In the genomic region with DNA sequence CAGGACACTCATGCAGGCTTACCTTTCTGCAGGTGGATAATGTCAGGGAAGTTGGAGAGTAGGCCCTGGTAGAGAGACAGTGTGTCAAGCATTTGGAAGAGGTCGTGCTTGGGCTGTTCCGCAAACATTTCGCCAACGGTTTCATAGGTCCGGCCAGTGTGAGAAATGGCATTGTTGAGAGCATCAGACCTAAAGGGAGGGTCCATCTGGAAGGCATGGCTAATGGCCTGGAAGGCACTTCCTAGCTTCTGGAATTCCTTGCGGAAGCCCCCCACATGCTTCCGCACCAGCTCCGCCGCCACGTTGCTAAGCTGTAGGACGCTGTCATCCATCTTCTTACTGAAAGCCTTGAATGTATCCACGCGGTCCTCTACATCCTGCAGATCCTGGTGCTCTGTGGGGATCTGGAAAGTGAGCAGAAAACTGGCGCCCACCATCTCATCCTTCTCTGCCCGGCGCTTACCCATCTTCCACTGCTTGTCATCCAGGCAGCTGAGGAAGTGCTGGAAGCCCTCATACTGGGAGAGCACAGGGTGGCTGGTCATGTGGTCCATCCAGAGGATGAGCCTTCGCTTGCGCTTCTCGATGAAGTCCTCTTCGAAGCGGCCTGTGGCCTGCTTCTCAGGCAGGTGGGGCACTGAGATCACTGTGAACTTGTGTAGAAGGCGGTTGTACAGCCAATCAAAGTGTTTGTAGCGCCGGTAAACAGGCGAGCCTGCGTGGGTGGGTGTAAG, we compare ENCODE assay signal across 7 mouse cellular contexts. TPM values are rescaled to one million over a fixed set of nuclear protein-coding genes. Genes with fewer than 3 reads are reported as not detected.
DNase-seq lines count a peak whose midpoint lies in the region; ATAC-seq and TF ChIP-seq lines count a peak whose summit lies in the region.

No protein-coding gene starts in this region.

- no peak overlapping the region for H3K27ac ChIP-seq in CH12.LX (ENCODE audit: insufficient read depth, low read depth)
- peak overlapping the region; percentile 89 for H3K27ac ChIP-seq in heart, embryonic 15.5 days
- H3K27ac ChIP-seq in liver, postnatal 0 days (ENCODE audit: low read depth): peak overlapping the region; percentile 81; the same call in 1 of the 2 replicates

- no peak overlapping the region for H3K9ac ChIP-seq in CH12.LX (ENCODE audit: insufficient read depth, low read depth)
- H3K9ac ChIP-seq in heart, embryonic 15.5 days: peak overlapping the region; percentile 80
- peak overlapping the region; percentile 62; the same call in 1 of the 2 replicates for H3K9ac ChIP-seq in liver, postnatal 0 days (replicated peaks)

- TF ChIP-seq CTCF in CH12.LX (conservative IDR thresholded peaks at IDR 0.05 in 1 of 2, IDR thresholded peaks at IDR 0.05 in 1 of 2; ENCODE audit: low read depth in 2 of 2, low read length in 2 of 2): no peak
- TF ChIP-seq CTCF in E14TG2a.4 (conservative IDR thresholded peaks at IDR 0.05; ENCODE audit: low read length): no peak
- no peak for TF ChIP-seq CTCF in liver, postnatal 0 days (IDR thresholded peaks at IDR 0.05; ENCODE audit: low read depth)

- 70% methylated on average over 26 of the region's 26 CpGs for WGBS in heart, embryonic 15.5 days
- WGBS in liver, postnatal 0 days (ENCODE audit: insufficient replicate concordance): 81% methylated on average over 26 of the region's 26 CpGs

- dilution Hi-C loops in CH12.LX (cut with MboI; ENCODE audit: extremely low pct_ligation_motif_present, extremely low pct_unique_long_range_greater_than_20kb, low sequenced_read_pairs): no loop called here

- peaks cover 6% of the 10 kb centered on the region for H3K9me3 ChIP-seq in CH12.LX (replicated peaks; ENCODE audit: low read length)
- H3K9me3 ChIP-seq in E14TG2a.4 (ENCODE audit: low read length): 0 out of 2 replicates have a peak, but pooled peaks cover 4% of the 10 kb centered on the region
- no peaks in the 10 kb centered on the region for H3K9me3 ChIP-seq in heart, embryonic 15.5 days (replicated peaks)
- H3K9me3 ChIP-seq in liver, postnatal 0 days (ENCODE audit: low read length): peaks cover 4% of the 10 kb centered on the region; the same call in 1 of the 2 replicates

- no peak for ATAC-seq in heart, embryonic 15.5 days (replicated peaks; ENCODE audit: insufficient number of reproducible peaks, insufficient read depth, low FRiP score, low read depth)
- no peak for ATAC-seq in liver, postnatal 0 days

- H3K4me3 ChIP-seq in CH12.LX (replicated peaks in 1 of 3; ENCODE audit: low read depth in 2 of 3, low read length in 2 of 3, poor library complexity in 1 of 3) (no peak overlapping the region), E14TG2a.4 (replicated peaks; ENCODE audit: low read length) (peak overlapping the region; percentile 48)
- peak overlapping the region; percentile 75 for H3K4me3 ChIP-seq in heart, embryonic 15.5 days
- H3K4me3 ChIP-seq in liver, postnatal 0 days (ENCODE audit: low read depth, low read length): no peak overlapping the region

- TF ChIP-seq POLR2A in CH12.LX (IDR thresholded peaks at IDR 0.05; ENCODE audit: low read depth, low read length): no peak

- H3K36me3 ChIP-seq in CH12.LX (replicated peaks in 1 of 2; ENCODE audit: control insufficient read depth in 1 of 2, insufficient read depth in 1 of 2, low read length in 1 of 2): peaks cover 3 to 45% of the 10 kb centered on the region in 2 experiments
- H3K36me3 ChIP-seq in E14TG2a.4 (ENCODE audit: insufficient read depth, low read length): no peaks in the 10 kb centered on the region
- H3K36me3 ChIP-seq in heart, embryonic 15.5 days: peaks cover 15% of the 10 kb centered on the region
- H3K36me3 ChIP-seq in liver, postnatal 0 days (replicated peaks; ENCODE audit: insufficient read depth, low read length): no peaks in the 10 kb centered on the region

- no peak for TF ChIP-seq RAD21 in CH12.LX (IDR thresholded peaks at IDR 0.05; ENCODE audit: low read depth, low read length)

- DNase-seq in CH12.LX (ENCODE audit: extremely low read depth): no peak
- no peak for DNase-seq in liver, postnatal 0 days
- DNase-seq in layer of hippocampus, postnatal 25 days (ENCODE audit: extremely low spot score in 1 of 2, low spot score in 1 of 2): no peak
- no peak for DNase-seq in left cerebral cortex, postnatal 36 days (ENCODE audit: low spot score in 2 of 2)
- DNase-seq in spleen, postnatal 14 days (ENCODE audit: low spot score in 2 of 2): no peak

- TF ChIP-seq EP300 in CH12.LX (IDR thresholded peaks at IDR 0.05; ENCODE audit: low read length): no peak
- no peak for TF ChIP-seq EP300 in liver, postnatal 0 days (IDR thresholded peaks at IDR 0.05; ENCODE audit: low read depth)

- intact Hi-C loops in left cerebral cortex, postnatal 36 days (cut with DNase I): loop anchor here (10.0 kb wide), 1 partner anchor 289 kb away; no protein-coding TSS in a partner anchor

- peaks cover 17 to 34% of the 10 kb centered on the region in 2 experiments for H3K4me1 ChIP-seq in CH12.LX (ENCODE audit: control insufficient read depth in 1 of 2, insufficient read depth in 2 of 2)
- peaks cover 49% of the 10 kb centered on the region for H3K4me1 ChIP-seq in E14TG2a.4 (replicated peaks; ENCODE audit: low read depth, low read length)
- peaks cover 55% of the 10 kb centered on the region for H3K4me1 ChIP-seq in heart, embryonic 15.5 days (replicated peaks)
- peaks cover 31% of the 10 kb centered on the region for H3K4me1 ChIP-seq in liver, postnatal 0 days (ENCODE audit: insufficient read depth)

- H3K4me2 ChIP-seq in CH12.LX (ENCODE audit: insufficient read depth, low read depth, poor library complexity, severe bottlenecking): 0 out of 2 replicates have a peak overlapping the region, but pooled peaks have one; percentile 6
- peak overlapping the region; percentile 95 for H3K4me2 ChIP-seq in heart, embryonic 15.5 days
- H3K4me2 ChIP-seq in liver, postnatal 0 days (ENCODE audit: low read depth, low read length): peak overlapping the region; percentile 83

- in situ Hi-C loops in CH12.LX (cut with MboI; ENCODE audit: low pct_ligation_motif_present, low pct_unique_long_range_greater_than_20kb, low sequenced_read_pairs): no loop called here

- peaks cover 18% of the 10 kb centered on the region for H3K27me3 ChIP-seq in CH12.LX (replicated peaks)
- H3K27me3 ChIP-seq in E14TG2a.4 (ENCODE audit: insufficient read depth, low read length): peaks cover 83% of the 10 kb centered on the region
- H3K27me3 ChIP-seq in heart, embryonic 15.5 days: no peaks in the 10 kb centered on the region
- no peaks in the 10 kb centered on the region for H3K27me3 ChIP-seq in liver, postnatal 0 days (ENCODE audit: insufficient read depth, low read length)

- no peaks in the 10 kb centered on the region for H3K79me2 ChIP-seq in CH12.LX (replicated peaks; ENCODE audit: control insufficient read depth, extremely low read depth, insufficient read depth, poor library complexity, severe bottlenecking)

TF ChIP-seq in CH12.LX, 34 proteins besides CTCF, POLR2A, EP300 and RAD21 (continues in another document):
- no peak for TF ChIP-seq USF2 (conservative IDR thresholded peaks at IDR 0.05; ENCODE audit: low read depth, low read length)
- TF ChIP-seq BHLHE40 (IDR thresholded peaks at IDR 0.05; ENCODE audit: low read depth, low read length): no peak
- no peak for TF ChIP-seq ZC3H11A (IDR thresholded peaks at IDR 0.05; ENCODE audit: low read depth, low read length)
- no peak for TF ChIP-seq CHD2 (IDR thresholded peaks at IDR 0.05; ENCODE audit: low read length)
- TF ChIP-seq ZMIZ1 (IDR thresholded peaks at IDR 0.05; ENCODE audit: low read depth, low read length): no peak
- TF ChIP-seq TBP (conservative IDR thresholded peaks at IDR 0.05; ENCODE audit: low read depth, low read length): no peak
- no peak for TF ChIP-seq PAX5 (IDR thresholded peaks at IDR 0.05; ENCODE audit: low read length)
- no peak for TF ChIP-seq KAT2A (IDR thresholded peaks at IDR 0.05; ENCODE audit: insufficient replicate concordance, low read length)
- TF ChIP-seq USF1 (IDR thresholded peaks at IDR 0.05; ENCODE audit: low read depth, low read length): no peak
- no peak for TF ChIP-seq IRF4 (IDR thresholded peaks at IDR 0.05; ENCODE audit: low read depth, low read length)
- no peak for TF ChIP-seq MXI1 (IDR thresholded peaks at IDR 0.05; ENCODE audit: low read depth, low read length)
- TF ChIP-seq CHD1 (IDR thresholded peaks at IDR 0.05; ENCODE audit: low read depth, low read length): no peak
- TF ChIP-seq MEF2A (IDR thresholded peaks at IDR 0.05; ENCODE audit: borderline replicate concordance, low read depth, low read length): no peak
- no peak for TF ChIP-seq MAX (IDR thresholded peaks at IDR 0.05; ENCODE audit: low read length)
- TF ChIP-seq MAZ (IDR thresholded peaks at IDR 0.05; ENCODE audit: low read depth, low read length): no peak
- no peak for TF ChIP-seq E2F4 (IDR thresholded peaks at IDR 0.05; ENCODE audit: insufficient replicate concordance, low read depth, low read length)
- no peak for TF ChIP-seq SMC3 (IDR thresholded peaks at IDR 0.05; ENCODE audit: low read depth, low read length)
- TF ChIP-seq MYC (IDR thresholded peaks at IDR 0.05; ENCODE audit: low read depth, low read length): no peak

RNA-seq across cellular contexts. Expression of a gene that starts 2.7 kb away (rescaled TPM):
- total RNA-seq in CH12.LX (2012; rRNA removed) (2.6 and 3.2 TPM in 2 replicates), CH12.LX (2014; rRNA removed) (1.4 and 1.7 TPM in 2 replicates)
- polyA plus RNA-seq in CH12.LX (2012; ENCODE audit: insufficient read length, low read depth): 2.2 and 2.6 TPM in 2 replicates
- 7.0 and 9.5 TPM in 2 replicates for polyA plus RNA-seq in heart, embryonic 15.5 days (2015; fragmentation: Nextera tagmentation; extraction: Ambion mirVana)
- 1.6 and 1.8 TPM in 2 replicates for polyA plus RNA-seq in liver, postnatal 0 days (2015; fragmentation: Nextera tagmentation; extraction: Ambion mirVana)
- 1 to 10 TPM; 8.1 to 8.4 TPM for total RNA-seq in layer of hippocampus, postnatal 25 days (2021)
- total RNA-seq in left cerebral cortex, postnatal 36 days (2021): 1 to 10 TPM; 6.9 to 7.9 TPM

RNA-seq across cellular contexts. Expression of a gene that starts 11.8 kb away (rescaled TPM):
- total RNA-seq in CH12.LX (2012; rRNA removed) (196 and 197 TPM in 2 replicates), CH12.LX (2014; rRNA removed) (134 and 165 TPM in 2 replicates)
- 134 and 154 TPM in 2 replicates for polyA plus RNA-seq in CH12.LX (2012; ENCODE audit: insufficient read length, low read depth)
- polyA plus RNA-seq in heart, embryonic 15.5 days (2015; fragmentation: Nextera tagmentation; extraction: Ambion mirVana): 61.4 and 63.4 TPM in 2 replicates
- polyA plus RNA-seq in liver, postnatal 0 days (2015; fragmentation: Nextera tagmentation; extraction: Ambion mirVana): 57.6 and 57.8 TPM in 2 replicates
- 10 to 100 TPM; 47.8 to 59.3 TPM for total RNA-seq in layer of hippocampus, postnatal 25 days (2021)
- 10 to 100 TPM; 50.2 to 50.4 TPM for total RNA-seq in left cerebral cortex, postnatal 36 days (2021)

RNA-seq across cellular contexts. Expression of a gene that starts 25.2 kb away (rescaled TPM):
- 21.2 and 22.3 TPM in 2 replicates for total RNA-seq in CH12.LX (2012; rRNA removed)
- 25.1 and 27.3 TPM in 2 replicates for total RNA-seq in CH12.LX (2014; rRNA removed)
- 18.3 and 21.8 TPM in 2 replicates for polyA plus RNA-seq in CH12.LX (2012; ENCODE audit: insufficient read length, low read depth)
- 14.4 and 17.9 TPM in 2 replicates for polyA plus RNA-seq in heart, embryonic 15.5 days (2015; fragmentation: Nextera tagmentation; extraction: Ambion mirVana)
- polyA plus RNA-seq in liver, postnatal 0 days (2015; fragmentation: Nextera tagmentation; extraction: Ambion mirVana): 7.7 and 8.2 TPM in 2 replicates
- 10 to 100 TPM; 16.1 to 16.3 TPM for total RNA-seq in layer of hippocampus, postnatal 25 days (2021)
- total RNA-seq in left cerebral cortex, postnatal 36 days (2021): 10 to 100 TPM; 13.9 to 16.0 TPM

Comparison
In these comparisons a context has a peak if more than half of its experiments do, and no peak if none do; other contexts are left out.
1. H3K4me2 ChIP-seq: peak in every context shown above with its lines; median percentile 95 in heart, embryonic 15.5 days; 83 in liver, postnatal 0 days; 6 in CH12.LX.
2. H3K4me3 ChIP-seq: peak in E14TG2a.4 (single experiment) and heart, embryonic 15.5 days (single experiment); none in CH12.LX (0 of 3) and liver, postnatal 0 days (single experiment).